Mouse (Mus musculus) ZHBTc4 (cell line): ENCODE results near the gene Tex36.

Experiments
- DNase-seq: peaks from one replicate; pipeline ENCODE4 v3.0.0-alpha.2; 2011; ENCODE audit warnings: low read depth, low spot score

Tex36 gene

DNA sequence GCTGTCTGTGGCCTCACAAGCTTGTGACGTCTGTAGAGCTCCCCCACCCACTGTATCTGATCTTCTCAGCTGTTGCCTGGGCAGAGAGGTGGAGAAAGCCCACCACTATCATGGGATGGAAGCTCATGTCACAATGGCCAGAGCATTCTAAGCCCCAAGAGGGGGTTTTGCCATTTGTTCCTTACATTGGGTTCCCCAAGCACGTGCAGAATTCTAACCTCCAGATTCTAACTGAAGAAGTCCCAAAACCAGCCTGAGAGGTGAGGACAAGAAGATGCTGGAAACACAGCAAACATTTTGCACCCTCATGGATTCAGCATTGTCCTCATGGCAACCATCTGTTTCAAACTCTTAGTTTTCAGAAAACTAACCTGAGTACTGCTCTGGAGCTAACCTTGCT is at the start of gene Tex36:
Gene Tex36, minus strand, starts transcription at position 101 of the 400 bp plus-strand sequence.
- DNase-seq, result no peak

DNA sequence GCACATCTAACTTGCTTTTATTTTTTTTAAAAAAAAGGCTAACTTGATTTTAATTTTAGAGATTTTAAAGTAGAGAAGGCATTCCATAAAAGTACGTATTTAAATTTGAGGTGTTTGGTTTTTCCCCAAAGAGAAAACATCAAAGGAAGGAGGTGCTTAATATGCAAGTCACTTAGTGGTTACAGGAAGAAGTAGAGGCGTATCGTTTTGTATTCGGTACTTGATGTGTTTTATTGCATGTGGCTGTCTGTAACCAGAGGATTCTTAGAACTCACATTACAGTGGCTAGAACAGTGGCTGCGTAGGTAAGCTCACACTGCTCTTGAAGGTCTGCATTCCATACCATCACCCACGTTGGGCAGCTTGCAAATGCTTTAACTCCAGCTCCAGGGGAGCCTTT is 43.8 kb upstream of the Tex36 start:
- no peak for DNase-seq

DNA sequence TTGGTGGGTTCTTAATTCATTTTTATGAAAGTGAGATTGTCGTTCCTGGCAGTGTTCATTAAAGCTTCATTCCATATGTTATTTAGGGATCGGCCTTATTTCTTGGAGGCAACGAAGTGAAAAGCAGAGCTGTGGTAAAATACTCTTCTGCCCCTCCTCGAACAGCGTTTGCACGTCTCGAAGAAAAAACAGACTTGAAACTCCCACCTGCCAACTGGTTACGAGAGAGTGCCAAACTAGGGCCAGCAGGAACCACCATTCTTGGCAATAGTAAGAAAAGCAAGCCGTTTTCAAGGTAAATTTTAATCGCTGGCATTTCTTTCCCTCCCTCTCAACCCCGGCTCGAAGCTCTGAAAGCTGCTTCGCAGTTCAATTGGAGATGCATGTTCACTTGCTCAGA is 36.9 kb upstream of the Tex36 start:
- no peak for DNase-seq

DNA sequence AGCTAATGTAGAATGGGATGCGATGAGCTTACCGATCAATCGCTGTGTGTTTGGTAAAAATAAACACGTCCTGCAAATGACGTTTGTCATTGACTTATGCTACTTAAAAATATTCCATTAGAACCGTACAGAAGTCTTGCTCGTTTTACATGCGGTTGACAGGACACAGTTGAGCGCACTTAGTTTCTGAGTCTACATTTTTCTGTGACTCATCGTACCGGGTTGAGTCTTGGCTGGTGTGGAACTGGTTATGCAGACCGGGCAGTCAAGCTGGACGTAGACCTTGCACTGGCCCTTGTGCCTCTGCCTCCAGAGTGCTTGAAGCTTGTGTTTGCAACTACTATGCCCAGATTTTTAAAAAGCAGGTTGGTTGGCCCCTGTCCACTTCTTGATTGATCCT is 36.3 kb upstream of the Tex36 start:
- DNase-seq, result no peak

DNA sequence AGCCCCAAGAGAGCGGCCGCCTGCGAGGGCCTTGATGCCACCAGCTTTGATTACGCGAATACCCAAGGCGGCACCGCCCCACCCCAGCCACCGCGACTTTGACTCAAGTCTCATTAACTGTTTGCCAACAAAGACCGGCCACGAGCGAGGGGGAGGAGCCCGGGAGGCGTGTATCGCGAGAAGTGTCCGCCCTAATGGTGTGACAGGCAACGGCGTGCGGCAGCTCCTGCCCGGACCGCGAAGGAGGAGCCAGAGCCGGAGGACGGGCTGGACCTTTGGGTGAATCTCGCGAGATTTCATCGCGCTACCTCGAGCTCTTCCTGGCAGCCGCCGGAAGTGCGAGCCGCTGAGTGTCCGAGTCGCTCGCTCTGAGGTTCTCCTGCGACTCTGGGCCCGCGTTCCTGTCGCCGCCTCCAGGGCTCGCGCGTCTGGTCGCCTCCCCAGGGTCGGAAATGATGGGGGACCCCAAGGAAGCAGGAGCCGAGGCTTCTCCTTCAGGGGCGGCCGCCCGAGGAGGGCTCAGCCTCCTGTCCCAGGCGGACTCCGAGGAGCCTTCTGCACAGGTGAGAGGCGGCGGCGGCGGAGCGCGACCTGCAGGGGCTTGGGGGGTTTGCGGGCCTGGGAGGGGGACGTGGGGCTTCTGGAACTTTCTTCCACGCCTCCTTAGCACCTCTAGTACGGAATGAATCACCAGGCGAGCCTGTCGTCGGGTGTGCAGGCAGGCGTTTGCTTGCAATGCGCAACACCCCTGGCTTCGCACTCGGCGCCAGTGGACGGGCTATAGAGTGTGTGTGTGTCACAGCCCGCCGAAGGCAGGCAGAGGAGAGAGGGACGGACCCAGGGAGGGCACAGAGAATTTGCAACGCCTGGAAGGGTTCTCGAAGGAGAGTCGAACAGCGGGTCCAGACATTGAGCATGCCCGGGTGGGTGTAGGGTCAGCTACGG is 35.7 kb upstream of the Tex36 start, which contains the start of gene Edrf1:
Gene Edrf1, plus strand, starts transcription at position 183 of the 945 bp plus-strand sequence.
- DNase-seq, result peak; percentile 100

DNA sequence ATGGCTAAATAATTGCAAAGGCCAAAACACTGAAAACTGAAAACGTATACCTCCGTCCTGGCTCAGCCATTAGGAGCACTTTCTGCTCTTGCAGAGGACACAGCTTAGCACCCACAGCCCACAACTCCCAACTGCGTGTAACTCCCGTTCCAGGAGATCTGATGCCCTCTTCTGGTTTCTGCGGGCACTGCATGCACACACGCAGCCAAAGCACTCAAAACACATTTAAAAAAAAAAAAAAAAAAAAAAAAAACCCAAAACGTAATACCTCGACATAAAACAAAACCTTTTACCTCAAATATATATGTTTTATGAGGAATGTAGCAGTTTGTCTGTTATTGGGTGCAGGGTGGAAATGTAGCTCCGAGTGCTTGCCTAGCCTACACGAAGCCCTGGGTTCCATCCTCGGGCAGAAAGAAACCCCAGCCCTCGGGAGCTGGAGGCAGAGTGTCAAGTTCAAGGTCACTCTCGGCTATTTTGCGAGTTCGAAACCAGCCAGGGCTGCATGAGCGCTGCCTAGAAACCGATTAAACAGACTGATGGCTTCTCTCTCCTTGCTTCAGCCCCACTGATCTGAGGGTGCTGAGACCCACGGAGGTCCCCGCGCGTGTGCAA is 34.9 kb upstream of the Tex36 start:
- DNase-seq, result peak; percentile 93

DNA sequence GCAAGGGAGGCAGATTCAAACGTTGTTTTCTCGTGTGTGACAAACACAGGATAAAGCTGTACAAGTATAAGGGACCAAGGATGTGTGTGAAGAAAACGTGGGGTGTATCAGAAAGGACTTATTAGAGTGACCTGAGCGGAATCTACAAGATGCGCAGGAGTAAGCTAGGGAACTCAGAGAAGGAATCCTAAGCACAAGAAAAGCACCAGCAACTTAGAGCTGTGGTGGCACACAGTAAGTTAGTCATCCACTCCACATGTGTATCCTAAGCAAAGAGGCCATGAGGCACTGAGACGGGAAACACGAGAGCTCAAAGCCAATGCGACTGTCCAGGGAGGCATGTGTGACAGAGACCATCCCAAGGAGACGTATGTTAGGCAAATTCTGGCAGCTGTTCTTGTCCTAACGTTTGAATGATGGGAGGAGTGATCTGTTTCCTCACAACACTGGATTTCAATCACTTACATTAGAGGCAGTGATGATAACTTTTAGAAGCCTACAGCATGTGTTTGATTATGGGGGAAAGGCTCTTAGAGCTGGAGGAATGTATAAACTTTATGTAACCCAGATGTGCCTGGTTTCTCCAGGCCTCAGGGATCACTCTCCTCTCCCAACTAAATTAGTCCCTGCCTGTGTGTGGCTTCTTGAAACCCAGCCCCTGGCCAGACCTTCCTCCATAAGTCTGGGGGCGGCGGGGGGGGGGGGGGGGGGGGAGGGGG is 33.1 kb upstream of the Tex36 start:
- peak; percentile 12 for DNase-seq

DNA sequence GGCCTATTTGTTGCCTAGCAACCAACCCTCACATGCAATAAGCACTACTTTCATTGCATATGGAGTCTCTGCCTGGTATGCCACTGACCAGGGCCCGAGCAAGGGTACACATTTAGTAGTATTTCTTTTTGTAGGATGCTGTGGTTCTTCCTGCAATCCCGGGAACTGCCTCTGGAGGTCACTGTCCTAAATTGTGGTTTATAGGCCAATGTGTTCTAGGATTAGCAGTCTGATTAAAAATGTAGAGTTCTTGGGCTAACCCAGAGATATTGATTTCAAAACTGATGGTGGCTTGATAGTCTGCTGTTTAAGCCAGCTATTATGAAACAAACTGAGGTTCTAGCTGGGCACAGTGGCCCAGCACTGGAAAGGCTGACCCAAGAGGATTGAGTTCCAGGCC is 30.5 kb upstream of the Tex36 start:
- peak; percentile 78 for DNase-seq

DNA sequence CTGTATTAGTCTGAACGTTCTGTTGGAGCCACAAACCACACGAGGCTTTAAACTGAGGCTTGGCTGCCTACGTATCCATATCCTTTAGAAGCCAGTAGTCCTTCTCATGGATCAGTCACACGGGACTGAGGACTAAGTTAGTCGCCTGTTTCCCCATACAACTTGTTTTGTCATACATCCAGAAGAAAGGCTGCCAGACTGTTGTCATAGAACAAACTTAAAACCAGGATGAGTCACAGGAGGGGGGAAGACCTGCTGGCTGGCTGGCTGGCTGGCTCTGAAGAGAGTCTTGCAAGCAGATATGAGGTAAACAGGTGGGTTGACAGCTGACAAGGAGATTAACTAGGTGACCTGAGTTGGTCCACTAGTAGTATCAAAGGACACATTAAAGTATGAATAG is 28.9 kb upstream of the Tex36 start:
- no peak for DNase-seq

DNA sequence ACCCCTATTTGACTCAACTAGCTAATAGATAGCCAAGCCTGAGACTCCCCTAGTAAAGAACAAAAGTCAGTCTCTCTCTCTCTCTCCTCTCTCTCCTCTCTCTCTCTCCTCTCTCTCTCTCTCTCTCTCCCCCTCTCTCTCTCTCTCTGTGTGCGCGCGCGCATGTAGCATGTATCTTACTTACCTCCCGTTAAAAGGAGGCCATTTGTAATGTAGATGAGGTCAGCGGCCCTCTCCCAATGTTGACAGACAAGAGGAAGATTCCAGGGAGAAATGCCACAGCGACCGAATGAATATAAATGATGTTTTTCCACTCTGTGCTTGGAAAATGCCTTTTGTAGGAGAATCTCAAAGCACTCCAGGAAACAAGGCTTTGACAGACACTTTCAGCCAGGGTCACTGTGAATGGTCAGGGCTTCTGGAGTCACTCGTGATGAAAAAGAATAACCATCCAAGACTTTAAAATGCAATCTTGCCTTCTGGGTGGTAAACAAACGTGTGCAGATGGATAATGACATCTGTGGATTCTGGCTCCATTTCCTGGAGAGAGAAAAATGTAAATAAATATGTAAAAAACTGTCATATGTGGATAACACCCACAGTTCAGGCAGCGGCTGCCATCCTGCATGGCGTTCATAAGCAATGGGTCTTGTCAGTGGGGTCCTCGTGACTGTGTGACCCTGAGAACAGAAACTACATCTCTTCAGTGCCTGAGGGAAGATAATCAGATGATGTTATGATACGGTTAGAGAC is 25.4 kb upstream of the Tex36 start:
- DNase-seq, result peak; percentile 18

DNA sequence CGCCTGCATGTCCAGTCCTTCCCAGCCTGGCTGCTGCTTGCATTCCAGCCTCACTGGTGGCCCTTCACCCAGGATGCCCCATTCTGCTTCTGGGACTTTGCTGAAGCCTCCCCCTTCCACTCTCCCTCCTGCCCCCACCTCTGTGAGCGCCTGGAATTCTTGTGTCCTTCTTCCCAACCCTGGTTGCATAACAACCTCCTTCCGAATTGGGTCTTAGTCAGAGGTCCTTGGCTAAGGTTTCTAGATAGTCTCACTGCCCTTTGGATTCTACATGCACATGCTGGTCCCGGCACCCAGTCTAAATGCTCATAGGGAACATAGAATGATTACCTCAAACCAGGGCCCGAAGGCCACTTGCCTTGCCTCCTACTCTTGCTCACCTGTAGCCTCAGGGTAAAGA is 21.3 kb upstream of the Tex36 start:
- DNase-seq, result no peak

DNA sequence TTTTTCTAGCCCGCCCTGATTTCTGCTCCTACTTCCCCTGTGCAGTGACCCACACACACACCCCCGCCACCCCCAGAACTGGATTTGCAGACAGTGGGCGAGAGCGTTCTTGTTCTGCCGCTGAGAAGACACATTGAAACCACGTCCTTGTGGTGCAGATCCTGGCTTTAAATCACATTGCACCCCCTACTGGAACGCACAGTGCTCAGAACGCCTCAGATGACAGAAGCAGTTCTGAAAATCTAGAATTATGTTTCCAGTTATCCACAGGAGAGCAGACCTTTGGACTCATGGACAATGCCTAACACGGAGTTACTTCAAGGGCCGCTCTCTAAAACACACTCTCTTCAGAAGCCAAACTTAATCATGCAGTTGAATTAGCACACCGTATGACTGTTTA is 18.8 kb upstream of the Tex36 start:
- DNase-seq, result peak; percentile 23

DNA sequence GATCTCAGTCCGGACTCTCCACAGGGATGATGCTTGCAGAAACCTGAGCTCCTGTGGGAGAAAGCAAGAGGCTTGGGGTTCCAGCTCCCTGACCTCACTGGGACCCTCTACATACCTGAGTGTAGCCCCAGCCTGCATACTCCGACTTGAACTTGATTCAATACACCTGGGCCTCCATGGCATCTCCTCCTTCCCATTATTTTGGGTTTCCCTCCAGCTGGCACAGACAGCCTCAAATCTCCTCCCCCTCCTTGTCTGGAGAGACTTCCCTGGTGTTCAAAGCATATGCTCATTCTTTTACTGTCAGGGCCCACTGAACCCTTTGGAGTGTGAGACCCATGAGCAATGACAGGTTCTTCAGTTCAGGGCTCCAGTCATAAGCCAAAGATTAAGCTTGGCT is 11.0 kb upstream of the Tex36 start:
- DNase-seq, result no peak

DNA sequence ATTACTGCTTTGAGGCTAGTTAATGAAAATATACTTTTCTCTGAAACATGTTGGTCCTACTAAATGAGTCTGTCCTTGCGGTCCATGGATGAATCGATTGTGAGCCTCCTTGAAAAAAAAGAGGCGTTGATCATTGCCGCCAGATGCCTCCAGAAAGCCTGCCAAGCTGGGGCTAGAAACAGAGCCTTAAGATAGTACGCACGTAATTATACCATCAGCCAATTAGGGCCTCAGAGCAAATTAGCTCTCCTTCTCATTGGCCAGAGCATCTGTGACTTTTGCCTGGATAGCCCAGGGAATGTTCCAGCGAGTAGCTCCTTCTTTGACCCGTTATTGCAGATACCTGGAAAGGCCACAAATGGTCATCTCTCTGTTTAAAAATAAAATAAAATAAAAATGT is 7.6 kb upstream of the Tex36 start:
- no peak for DNase-seq

DNA sequence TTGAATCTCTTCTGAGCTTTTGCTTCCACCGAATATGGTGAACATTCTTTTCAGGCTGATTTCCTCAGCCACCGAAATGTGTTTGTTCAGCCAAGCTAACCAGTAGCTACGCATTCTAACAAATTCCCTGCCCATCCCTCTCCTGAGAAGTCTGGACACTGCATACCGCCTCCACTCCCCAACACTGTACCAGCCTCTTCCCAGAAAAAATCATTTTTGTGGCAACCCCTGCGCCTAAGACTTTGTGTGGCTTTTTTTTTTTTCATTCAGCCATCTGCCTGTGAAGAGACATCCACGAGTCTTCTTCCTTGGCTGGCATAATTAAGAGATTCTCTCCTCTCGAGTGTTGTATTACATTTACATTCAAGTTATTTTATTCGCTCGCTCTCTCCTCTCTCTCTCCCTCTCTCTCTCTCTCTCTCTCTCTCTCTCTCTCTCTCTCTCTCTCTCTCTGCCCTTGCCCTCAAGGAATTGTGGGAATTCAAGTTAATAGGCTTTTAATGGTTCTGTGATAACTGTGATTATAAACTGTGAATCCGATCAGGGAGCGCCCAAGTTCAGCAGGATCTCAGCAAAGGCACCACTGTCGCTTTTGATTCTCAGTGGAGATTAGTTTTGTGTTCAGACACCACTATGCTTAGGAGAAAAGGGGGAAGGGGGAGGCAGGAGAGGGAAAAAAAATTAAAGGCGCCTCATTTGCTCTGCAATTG is 6.8 kb upstream of the Tex36 start:
- DNase-seq, result no peak

DNA sequence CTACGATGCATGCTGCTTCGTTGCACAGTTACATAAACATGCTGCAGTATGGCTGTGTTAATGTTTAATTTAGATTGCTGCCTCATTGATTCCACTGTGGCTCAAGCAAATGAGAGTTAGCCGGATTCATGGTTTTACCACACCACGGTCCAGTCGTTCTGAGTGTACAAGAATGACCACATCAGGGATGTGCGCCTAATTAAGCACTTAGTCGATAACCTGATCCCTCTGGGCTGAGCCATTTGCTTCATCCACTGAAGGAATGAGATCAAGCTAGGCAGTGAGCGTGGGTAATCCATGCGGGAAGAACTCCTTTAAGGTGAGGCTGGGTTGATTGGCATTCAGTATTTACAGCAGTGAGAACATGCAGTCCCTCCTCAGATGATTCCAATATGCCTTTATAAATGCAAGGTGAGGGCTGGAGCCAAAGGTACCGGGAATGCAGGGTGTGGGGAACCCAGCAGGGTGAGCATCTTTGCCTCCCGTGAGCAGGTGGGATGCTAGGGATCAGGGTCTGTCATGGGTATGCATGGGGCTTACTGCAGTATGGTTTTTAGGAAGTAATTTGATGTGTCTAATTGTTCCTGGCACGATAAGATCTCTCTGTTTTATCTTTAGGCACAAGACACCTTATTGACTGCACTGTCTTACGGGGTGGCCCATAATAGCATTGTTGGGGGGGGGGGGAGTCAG is 6.1 kb upstream of the Tex36 start:
- no peak for DNase-seq

DNA sequence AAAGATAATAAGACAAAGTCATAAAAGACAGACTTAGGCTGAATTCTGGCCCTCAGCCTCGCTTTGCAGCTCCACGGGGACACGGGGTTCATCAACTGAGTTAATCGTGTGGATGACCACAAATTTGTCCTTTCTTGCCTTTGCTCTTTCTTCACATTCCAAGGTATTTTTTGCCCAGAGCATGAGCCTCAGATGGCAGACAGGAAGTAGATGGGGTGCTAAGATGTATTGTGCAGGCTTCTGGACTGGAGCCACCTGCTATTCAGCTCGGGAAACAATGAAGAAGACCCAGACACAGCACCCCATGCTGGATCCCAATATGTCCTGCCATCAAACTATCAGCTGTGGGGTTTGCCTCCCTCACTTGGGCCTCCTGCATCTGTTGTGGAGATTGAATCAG is 5.4 kb upstream of the Tex36 start:
- no peak for DNase-seq

DNA sequence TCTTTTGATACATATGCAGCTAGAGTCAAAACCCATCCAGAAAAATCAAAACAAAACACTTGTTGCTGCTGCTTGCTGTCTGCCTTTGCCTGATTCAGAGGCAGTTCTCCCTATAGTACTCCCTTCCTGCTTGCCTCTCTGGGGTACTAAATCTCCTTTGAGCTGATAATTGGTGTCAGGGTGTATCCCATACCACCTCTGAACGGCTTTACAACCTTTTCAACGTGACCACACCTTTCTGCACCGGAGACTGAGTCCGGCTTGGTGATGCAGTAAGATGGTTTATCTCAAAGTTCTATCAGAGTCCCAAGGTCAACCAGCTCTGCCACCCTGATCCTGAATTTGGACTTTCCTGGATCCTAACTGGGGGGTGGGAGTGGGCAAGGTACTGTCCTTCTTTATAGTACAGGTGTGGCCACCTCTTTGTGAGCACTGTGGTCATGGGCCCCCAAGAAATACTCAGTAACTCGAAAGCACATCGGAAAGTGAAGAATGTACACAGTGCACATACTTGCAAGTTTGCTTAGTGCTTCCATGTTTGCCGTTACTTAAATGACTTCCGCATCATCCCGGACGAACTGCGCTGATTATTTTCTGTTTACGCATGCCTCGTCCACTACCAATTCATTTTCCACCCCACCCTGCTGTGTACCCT is 2.6 kb upstream of the Tex36 start:
- DNase-seq, result peak; percentile 67

DNA sequence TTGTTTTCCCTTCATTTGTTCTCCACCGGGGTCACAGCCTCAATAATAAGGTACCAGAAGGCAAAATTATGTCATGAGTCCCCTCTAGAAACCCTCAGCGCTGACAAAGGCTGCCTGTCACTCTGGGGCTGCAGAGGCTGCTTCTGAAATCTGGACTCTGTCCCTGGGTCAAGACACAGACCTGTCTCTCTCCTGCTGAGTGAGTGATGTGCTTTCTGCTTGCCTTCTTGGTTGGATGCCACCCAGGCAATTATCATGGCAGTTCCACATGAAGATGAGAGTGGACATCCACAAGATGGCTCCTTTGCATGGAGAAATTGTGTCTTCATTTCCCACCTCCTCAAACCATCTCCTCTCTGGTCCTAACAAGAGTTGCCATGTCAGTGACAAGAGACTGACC is 1.2 kb upstream of the Tex36 start:
- no peak for DNase-seq

DNA sequence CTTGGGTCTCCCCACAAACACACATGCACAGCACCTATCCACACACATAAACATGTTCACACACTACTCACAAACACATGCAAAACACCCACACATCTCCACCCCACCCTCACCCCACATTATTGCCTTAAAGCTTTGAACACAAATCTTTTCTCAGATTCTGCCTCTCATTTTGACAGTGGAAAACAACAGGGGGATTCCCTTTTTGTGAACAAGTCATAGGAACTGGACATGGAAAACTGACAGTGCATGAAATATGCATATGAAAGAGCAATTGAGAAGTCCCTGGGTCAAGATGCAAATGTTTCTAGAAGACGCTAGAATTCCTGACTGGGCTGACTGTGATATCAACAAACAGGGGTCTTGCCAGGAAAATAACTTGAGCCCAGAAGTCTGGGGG is 1.4 kb downstream of the Tex36 start:
- DNase-seq, result no peak
